Mouse (Mus musculus) CD4-positive helper T cell, adult 2 months (primary cell): ENCODE results near the gene Morn5.
A peak's percentile ranks its signal among the peaks of the same experiment; 100 is the strongest.

Experiments used
- DNase-seq: peaks from one replicate; pipeline ENCODE4 v3.0.0-alpha.2; 2012; ENCODE audit warnings: low read depth, missing footprints, low spot score

Morn5 gene

DNA sequence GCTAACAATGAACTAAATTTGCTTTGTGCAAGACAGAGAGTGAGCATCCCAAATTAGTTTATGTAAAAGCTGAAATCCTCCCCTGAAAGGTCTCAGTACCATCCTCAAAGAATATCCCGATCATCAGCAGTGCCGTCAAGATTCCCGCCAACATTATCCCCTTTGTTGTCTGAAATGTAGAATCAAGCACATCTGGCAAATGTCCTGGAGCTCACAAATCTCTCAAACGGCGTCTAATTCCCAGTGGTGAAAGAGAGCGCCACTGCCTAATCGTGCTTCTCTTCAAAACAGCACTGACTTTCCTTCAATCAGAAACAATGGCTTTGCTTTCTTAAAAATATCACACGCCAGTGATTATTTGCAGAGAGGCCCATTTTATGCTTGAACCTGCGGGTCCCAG, 17.9 kb downstream of the Morn5 start:
- no peak for DNase-seq

DNA sequence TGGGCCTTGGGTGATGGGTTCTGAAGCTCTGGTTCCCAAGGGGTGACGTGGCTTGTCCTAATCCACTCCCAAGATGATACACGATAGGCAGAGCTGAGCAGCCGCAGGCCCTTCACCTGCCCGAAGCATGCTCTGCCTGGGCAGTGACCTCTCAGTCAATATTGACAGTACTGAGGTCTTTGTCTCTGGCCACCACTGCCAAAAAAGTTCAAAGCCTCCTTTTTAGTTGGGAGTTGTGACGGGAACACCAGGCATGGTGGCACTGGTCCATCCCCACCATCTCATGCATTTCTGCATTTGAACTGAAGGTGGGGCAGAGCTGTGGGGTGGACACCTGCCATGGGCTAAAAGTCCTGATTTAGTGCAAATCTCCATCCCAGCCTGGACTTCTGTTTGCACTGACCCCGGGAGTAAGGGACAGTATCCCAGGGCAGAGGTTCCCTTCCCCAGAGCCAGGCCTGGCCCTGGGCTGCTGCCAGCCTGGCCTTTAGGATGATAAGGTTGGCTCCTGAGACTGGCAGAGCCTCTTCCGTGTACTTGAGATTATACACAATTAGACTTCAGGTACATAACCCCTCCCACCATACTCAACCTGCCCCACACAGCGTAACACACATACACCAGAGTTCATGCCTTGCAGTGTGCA, 22.5 kb downstream of the Morn5 start:
- no peak for DNase-seq

DNA sequence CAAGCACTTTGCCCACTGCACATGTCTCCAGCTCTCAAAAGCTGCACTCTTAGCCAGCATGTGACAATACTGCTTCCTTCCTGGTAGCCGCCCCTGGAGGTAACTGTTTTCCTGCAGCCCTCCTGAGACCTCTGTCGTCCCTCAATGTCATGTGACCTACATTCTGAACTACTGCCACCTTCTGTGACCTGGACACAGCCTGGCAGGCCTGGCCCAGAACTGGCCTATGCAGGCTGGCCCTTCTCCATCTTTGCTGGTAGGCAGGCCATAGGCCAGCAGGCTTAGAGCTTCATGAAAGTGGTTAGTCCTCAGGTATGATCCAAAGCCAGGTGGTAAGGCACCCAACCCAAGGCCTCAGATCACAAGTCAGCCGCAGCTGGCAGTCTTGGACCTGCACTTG, 24.5 kb downstream of the Morn5 start:
- no peak for DNase-seq

DNA sequence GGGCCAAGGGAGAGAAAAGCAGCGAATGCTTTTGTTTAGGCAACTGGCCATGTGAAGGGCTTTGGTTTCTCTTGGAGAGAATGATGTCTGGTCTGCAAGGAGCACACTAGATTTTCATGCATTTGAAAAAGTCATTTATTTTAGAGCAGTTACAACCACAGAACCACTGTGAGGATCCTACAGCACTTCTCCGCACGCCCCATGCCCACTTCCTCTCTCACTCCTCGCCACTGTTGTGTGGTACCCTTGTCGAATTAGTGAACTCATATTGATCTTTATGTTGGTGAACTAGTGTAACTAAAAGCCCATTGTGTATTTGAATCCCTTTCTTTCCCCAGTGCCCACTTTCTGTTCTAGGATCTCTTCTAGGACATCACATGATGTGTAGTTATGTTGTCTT, 26.0 kb downstream of the Morn5 start:
- no peak for DNase-seq

DNA sequence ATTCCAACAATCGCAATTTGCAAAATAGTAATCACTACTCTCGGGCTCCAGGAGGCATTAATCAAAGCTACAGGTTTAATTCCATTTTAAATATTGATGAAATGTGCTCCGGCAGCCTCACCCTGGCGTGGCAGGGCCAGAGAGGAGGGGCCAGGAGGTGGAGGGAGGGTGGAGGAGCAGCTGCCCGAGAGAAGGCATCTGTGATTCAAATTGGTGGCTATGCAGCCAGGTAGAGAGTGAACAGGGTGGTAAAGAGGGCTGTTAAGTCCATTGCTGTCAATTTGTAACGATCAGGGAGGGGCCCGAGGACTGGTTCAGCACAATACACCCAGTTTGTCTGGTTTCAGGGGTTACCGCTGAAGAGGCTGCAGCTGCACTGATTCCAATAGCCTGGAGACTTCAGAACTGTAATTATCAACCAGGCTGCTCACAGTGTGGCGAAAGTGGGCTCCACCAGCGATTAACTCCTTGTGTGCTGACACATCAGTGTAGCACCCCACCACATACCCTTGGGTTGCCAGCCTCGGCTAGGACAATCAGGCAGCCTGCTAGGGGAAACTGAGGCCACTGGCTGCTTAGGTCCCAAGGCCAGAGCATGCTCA, 28.0 kb downstream of the Morn5 start:
- no peak for DNase-seq

DNA sequence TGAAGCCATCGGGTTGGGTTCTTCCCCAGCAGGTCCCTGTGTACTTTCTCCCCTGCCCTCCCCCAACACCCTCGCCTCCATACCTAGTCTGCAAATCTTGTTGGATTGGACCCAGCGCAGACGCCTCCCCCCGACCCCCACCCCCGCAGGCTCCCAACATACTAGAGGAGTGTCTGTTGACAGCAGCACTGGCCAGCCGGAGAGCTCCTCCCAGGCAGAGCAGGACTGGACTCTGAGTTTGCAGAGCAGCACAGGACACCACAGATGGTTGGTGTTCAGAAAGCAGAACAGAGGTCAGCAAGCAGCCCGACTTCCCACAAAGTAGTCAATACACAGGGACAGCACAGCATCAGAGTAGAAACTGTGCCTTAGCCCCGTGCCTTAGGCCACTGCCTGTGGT, 32.2 kb downstream of the Morn5 start:
- DNase-seq = no peak

DNA sequence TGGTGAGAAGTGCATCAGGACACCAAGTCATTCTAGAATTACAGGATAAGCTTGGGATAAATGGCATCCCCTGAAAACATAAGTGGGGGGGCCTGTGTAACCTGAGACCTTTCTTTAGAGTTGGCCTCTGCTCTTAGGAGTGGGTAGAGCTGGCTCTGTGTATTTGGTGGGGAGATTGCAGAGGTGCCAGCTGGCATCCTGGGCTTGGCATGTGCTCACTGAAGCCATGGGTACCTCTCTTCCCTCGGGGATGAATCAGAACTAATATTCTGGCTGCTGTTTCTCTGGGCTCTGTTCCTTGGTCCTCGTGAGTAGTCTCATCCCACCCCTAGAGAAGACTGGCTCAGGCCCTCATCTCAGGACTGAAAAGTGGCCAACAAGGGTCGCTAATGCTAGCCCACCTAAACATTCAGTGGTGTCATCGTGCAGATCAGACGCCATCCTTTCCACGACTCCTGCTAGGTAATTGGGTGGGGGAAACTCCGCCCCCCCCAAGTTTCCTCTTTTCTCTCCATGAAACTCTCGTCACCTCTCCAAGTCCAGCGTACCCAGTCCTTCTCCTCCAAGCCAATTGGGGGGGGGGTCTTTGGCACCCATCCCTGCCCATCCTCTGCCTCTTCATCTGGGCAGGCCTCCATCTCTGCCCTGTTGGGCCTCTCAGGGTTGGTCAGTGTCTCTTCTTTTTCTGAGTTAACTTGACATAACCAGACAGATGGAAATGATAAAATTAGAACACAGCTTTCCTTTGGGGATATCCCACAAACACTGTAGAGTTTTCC, 33.7 kb downstream of the Morn5 start:
- DNase-seq = no peak

DNA sequence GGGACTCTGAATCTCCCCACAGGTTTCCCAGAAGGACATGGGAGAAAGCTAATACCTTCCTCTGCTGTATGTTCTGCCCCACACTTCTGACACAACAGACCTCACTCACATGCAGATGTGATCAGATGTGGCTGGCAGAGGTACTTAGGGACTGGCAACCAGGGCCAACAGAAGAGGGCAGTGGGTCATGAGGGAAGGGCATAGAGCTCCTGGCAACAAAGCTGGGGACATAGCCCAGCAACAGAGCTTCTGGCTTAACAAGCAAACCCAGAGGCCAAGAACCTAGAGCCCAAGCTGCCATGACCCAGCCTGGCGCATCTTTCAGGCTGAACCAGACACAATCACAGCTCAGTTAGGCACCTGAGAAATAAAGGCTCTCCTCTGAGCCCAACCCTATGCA, 35.8 kb downstream of the Morn5 start:
- no peak for DNase-seq

DNA sequence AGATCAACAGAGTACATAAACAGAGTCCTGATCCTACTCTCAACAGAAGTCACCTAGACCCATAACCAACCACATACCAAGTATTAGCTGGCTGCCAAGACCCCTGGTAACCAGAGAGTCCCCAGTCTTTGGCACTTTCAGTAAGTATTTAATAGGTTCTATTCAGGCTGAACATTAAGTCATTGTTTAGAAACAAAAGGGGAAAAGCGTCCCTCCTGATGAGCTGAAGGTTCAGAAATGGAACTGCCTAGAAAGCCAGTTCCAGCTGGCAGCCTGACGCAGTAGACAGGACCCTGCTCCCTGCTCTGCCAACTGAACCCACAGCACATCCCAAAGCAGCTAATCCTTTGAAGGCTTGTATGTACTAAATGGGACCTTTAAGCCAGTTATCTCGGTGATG, 39.9 kb downstream of the Morn5 start:
- no peak for DNase-seq

DNA sequence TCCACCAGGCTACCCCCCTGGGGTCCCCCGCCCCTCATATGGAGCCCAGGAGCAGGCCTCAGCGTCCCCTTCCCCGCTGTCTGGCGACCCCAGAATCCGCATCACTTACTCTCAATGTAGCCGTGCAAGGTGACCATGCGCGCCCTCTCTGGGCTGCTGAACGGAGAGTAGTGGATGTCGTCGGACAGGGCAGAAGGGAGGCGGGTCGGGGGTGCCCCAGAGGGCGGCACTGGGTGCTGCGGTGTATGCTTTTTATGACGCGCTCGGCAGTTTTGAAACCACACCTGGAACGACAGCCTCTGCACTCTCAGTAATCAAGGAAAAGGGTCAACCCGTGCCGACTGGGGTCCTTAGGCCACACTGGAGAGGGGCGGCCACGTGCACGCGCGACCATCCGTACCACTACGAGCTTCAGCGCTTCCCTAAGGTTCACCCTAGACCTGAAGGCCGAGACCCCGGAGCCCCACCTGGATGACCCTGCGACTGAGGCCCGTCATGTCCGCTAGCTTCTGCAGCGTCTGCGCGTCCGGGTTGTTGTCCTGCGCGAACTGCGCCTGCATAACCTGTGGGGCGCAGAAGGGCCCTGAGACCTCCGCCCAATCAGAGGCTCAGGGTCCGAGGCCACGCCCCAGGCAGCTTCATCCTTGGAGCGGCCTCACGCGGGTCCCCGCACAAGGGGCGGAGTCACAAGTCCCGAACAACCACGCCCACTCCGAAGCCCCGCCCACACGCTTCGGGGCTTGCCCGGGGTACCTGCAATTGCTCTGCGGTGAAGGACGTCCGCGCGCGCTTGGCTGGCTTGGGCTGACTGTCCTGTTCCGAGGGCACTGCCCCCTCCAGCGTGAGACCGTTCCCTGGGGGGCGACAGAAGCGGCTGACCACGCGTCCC, 41.8 kb downstream of the Morn5 start:
- DNase-seq = peak; percentile 46

DNA sequence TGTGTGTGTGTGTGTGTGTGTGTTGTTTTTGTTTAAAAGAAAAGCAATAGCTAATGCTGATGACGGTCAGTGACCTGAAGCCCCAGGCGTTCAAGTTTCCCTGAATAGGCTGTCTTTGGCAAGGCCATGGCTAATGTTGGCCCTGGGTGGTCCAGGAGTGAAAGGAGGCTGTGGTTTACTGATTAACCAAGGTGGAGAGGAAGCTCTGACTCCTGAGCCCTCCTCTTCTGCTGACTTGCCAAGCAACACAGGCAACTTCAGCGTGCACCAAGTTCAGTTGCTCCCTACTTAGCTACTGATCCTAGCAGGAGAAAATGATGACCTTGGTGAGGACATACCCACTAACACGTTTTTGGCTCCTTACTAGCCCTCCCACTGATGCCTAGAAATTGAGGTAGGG, 43.5 kb downstream of the Morn5 start:
- no peak for DNase-seq

DNA sequence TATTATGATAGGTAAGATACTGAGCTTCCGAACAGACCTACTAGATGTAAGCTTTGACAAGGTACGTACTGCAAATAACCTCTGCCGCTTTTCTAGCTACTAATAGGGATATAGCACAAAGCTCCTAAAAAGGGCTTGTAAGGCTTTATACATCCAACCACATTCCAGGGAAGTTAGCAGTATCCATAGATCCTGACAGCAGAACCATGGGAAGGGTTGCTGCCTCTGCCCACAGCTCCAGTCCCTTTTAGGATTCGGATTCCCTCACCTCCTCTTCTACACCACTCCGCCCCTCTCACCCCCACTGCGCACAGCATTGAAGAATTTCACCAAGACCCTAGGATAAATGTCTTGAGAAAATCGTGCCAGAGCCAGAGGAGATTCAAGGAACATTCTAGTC, 44.0 kb downstream of the Morn5 start:
- no peak for DNase-seq

DNA sequence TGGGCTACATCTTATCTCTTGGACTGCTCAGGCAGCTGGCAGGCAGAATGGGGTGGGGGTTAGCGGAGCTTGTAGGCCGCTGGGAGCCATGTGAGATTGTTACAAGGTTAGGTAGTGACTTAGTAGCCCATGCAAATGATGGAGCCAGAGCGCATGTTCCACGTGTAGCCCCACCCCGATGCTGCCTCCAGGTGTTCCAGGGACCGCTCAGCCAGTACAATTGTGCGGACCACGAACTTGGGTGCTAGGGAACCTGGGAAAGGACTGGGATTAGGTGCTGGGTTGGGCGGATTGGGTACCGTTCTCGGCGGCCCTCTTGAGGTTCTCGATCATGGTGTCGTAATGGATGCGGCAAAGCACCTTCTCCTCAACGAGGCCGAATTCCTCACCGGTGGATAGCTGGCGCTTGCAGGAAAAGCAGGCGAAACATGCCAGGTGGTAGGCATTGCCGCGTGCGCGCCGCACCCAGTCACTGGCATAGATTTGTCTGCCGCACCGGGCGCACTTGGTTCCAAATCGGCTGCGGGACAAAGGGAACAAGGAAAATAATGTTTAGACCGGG, 44.7 kb downstream of the Morn5 start:
- DNase-seq = no peak

DNA sequence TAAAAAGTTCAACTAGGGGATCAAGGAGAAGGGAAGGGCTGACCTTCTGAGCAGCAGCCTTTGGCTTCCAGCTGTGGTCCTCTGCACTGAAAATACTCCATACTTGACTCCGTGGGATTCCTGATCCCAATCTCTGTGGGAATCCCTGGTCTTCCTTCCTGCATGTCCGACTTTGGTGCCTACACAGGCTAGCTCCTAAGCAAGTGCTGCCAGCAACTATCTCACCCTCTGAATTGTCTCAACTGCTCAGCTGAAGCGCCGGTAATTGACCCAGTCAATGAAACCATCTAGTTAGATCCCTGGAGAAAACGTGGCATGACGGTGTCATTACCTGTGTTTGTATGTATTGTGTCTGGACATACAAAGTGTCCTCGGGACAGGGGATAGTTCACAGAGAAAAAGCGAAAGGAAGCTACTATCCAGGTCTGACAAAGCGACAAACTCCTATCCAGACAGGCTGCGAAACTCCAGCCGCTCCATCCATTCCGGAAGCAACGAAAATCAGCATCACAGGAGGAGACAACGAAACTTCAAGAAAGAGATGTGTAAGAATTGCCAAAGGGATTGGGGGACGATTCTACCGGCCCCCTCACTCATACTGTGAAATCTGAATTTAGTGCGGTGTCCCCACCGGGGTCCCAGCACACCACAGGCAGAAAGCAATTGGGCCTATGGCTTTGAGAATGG, 48.0 kb downstream of the Morn5 start:
- no peak for DNase-seq

DNA sequence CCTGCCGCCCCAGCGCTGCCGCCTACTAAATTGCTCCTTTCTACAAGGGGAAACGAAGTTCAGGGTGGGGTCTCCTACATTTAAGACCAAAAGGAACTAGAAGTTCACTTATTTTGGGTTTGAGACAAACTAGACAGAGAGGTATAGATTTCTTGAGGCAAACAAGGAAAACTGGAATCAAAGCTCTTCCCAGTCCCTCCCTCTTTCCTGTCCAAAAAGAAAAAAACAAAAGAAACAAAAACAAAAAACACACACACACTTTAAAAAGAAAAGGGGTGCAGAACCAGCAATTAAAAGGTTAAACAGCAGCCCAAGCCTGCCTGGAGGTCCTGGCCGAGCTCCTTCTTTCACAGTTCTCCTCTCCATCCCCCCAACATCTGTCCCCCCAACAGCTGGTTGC, 48.8 kb downstream of the Morn5 start:
- no peak for DNase-seq

DNA sequence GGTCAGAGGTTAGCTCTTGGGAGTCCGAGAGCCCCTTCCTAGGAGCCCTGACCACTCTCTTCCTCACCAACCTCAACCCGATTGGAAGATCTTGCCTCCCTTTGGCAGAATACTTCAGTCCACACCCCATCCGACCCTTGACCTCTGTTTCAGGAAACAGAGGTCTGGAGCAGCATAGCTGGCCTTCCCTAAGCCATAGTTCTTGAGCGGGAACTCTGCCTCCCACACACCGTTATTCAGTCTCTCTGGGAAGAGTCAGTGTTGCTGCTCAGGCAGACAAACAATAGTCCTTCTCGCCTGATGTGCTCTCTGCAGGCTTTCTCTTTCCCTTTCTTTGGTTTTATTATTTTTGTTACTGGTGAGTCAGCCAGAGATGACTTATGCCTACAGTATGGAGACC, 50.5 kb downstream of the Morn5 start:
- DNase-seq = no peak

DNA sequence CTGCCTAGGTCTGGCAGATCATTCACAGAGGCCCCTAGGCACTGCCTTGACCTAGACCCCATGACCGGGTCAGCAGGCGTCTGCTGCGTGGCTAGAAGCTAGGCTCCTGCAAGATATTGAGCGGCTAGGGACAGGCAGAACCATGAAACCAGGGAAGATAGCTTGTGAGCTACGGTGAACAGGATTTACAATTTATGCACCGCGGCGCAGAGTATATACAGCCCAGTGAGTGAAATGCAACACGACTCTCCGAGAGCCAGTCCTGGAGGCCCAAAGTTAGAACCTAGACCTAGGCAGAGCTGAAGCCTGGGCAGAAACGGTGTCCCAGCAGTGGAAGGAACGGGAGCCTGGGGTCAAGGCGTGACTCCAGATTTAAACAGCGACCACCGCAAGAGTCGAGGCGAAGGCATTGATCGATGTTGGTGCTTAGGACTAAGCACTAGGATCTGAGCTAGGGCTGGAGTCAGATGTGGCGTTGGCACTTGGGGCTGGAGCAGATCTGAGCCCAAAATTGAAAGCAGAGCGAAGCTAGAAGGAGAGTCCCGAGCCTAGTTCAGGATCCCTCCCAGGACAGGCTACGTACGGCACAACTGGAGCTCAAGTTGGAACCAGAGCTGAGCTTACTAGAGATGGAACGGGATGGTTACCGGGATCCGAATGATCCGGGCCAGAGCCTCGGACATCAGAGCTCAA, 52.8 kb downstream of the Morn5 start:
- DNase-seq = no peak

DNA sequence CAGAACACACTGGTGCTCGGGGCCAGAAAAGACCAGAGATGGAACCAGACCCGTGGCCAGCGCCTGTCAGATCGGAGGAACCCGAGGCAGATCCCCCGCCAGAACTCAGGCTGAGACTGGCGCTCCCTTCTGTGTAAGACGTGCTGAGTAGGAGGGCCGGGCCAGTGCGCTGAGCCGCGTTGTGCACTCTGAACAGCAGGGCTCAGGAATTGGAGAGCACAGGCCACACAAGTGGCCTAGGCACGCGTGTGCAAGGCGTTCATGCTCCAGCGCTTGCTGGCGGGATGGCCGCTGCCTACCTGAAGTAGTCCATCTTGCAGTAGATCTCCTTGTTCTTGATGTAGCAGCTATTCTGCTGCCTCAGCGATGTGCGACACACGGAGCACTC, 53.3 kb downstream of the Morn5 start:
- no peak for DNase-seq

DNA sequence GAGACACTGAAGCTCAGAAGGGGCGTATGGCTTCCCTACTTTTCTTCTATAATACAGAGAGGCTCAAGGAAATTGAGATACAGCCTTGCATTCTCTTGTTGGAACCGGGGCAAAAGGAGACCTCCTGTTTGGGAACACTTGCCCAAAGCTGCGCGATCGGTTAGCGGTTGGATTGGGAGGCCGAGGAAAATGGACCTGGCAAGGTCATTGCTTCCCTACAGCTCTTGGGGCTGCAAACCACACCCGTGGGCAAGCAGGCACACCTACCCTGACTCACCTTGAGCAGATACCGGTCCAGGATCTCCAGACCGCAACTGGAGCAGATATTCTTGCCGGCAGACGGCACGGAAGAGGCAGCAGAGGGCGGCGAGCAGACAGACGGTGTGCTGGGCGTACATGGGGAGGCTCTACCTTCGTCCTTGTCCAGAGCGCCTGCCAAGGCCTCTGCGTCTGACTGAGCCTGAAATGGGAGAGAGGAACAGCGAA, 53.9 kb downstream of the Morn5 start:
- DNase-seq = no peak

DNA sequence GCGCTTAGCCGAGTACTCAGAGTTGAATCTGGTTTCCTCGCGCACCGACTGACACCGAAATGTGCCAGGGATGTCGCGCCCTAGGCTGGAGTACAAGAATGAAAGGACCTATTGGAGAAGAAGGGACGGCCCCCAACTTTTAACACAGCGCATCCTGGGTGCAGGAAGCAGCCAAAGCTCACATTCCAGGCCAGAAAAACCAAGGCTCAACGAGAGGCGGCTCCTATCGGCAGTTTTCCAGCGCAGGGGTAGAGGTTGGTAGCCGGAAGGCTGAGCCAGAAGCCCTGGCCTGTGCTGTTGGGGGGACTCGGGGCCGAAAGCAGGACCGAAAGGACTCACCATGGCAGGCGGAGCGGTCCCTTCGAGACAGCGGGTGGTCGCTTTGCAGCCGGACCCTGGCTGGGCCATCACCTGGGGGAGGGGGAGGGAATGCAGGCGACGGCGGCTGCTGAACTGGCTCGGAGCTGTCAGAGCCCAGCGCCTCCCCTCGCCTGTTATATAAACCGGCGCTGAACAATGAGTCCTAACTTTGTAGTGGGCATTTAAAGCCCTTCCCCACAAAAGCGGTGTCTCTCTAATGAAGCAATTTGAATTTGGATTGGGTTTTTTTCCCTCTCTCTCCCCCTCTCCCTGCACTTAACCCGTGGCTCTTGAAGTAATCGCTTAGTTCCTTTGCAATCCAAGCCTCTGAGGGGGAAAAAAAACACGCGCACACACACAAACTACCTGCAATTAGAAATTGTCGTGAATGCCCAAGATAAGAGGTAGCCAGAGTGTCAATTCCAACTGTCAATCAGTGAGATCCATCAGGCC, 54.5 kb downstream of the Morn5 start:
- no peak for DNase-seq
